Mouse (Mus musculus): ENCODE results near the gene Ildr2.

GRCm38 (mm10) chr1:166308851-166309715, 55.1 kb downstream of the Ildr2 start:
- no peak for TF ChIP-seq POLR2A (IDR thresholded peaks at IDR 0.05; ENCODE audit: control insufficient read depth, extremely low read depth, insufficient read depth, low read length, poor library complexity)
- no peak for TF ChIP-seq CTCF (IDR thresholded peaks at IDR 0.05; ENCODE audit: borderline replicate concordance, control insufficient read depth, extremely low read depth, insufficient read depth, low read length, poor library complexity)

All from thymus, adult 2 months (tissue).